Mouse (Mus musculus): ENCODE measurements at regions not wholly inside any gene's neighbourhood (a gene's known extent, or its start where the extent isn't known, plus 50 kb on each side); places are given as distances from the start of the nearest gene placed in this dataset.

DNA sequence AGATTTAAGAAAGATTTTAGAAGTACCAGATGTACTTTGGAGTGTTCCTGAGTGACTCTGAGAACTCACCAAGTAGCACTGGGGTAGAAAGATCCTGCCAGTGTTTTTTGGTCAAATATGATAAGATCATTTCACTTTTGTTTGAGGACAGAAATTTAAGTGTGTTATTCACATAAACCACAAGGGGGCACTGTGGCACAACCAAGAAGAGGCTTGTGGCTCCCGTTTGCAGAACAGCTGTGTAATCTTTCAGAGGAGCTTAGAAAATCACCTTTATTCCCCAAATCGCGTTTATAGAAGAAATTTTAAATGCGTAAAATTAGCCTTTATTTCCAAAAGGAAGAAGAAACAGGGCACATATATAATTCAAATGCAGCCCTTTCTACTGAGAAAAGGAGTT, 2308.7 kb downstream of the 4930444P10Rik start:
- Histone ChIP-seq H3K4me3 (ENCODE audit: low read depth, low read length) (no peak overlapping the region), H3K4me1 (replicated peaks; ENCODE audit: control insufficient read depth, insufficient read depth, low read length) (no peaks in the 10 kb centered on the region), H3K27me3 (replicated peaks; ENCODE audit: control insufficient read depth, insufficient read depth, low read length) (0 out of 2 replicates have a peak, but pooled peaks cover 3% of the 10 kb centered on the region), H3K9me3 (ENCODE audit: control insufficient read depth, low read length) (no peaks in the 10 kb centered on the region), H3K9ac (ENCODE audit: low read length) (no peak overlapping the region), H3K27ac (ENCODE audit: low read depth) (no peak overlapping the region), H3K4me2 (ENCODE audit: low read length) (no peak overlapping the region), H3K36me3 (ENCODE audit: control insufficient read depth, insufficient read depth, low read length) (no peaks in the 10 kb centered on the region)
- DNase-seq (ENCODE audit: low spot score): no peak
- WGBS: 10% methylated on average over 4 of the region's 4 CpGs
- no peak for ATAC-seq (replicated peaks; ENCODE audit: low FRiP score, low TSS enrichment, low read depth)

DNA sequence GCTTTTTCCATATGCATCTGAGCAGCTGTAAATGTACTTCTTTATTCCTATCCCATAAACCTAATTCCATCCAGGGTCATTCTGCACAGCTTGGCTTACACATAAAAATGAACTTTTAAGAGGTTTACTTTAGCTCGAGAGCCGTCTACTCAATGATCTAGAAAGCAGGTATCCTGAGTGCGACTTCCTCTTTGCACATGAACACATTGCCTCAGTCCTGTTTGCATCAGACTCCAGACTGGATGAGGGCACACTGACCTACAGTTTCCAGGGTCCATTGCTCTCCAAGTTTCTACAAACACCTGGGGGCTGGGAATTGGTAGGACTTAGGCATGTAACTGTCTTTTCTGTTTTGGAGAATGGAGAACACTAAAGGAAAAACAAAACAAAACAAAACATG, 2310.5 kb downstream of the 4930444P10Rik start:
- no peaks in the 10 kb centered on the region for H3K36me3 ChIP-seq (ENCODE audit: control insufficient read depth, insufficient read depth, low read length)
- no peak overlapping the region for H3K9ac ChIP-seq (ENCODE audit: low read length)
- no peak overlapping the region for H3K4me3 ChIP-seq (ENCODE audit: low read depth, low read length)
- WGBS: 68% methylated on average over 3 of the region's 3 CpGs
- H3K4me1 ChIP-seq (replicated peaks; ENCODE audit: control insufficient read depth, insufficient read depth, low read length): no peaks in the 10 kb centered on the region
- ATAC-seq (replicated peaks; ENCODE audit: low FRiP score, low TSS enrichment, low read depth) (no peak), DNase-seq (ENCODE audit: low spot score) (no peak)
- H3K9me3 ChIP-seq (ENCODE audit: control insufficient read depth, low read length): no peaks in the 10 kb centered on the region
- no peak overlapping the region for H3K27ac ChIP-seq (ENCODE audit: low read depth)
- H3K4me2 ChIP-seq (ENCODE audit: low read length): no peak overlapping the region
- 0 out of 2 replicates have a peak, but pooled peaks cover 3% of the 10 kb centered on the region for H3K27me3 ChIP-seq (replicated peaks; ENCODE audit: control insufficient read depth, insufficient read depth, low read length)

DNA sequence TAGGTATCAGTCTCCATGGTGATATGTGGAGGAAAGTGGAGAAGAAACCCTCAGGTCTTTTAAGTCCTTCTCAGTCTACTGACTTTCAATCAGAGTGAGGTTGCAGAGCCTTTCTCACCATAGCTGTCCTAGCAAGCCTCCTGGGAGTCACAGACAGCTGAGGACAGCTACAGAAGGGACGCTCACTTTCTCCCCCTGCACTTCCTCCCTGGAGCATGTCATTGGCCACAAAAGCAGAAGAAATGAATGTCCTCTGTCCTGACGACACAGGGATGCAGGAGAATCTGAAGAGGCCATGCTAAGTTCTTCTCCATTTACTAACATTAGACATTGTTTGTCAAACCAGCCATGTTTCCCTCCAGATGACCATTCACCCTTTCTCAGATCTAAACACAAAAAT, 2321.0 kb downstream of the 4930444P10Rik start:
- DNase-seq (ENCODE audit: low spot score): no peak
- H3K36me3 ChIP-seq (ENCODE audit: control insufficient read depth, insufficient read depth, low read length): no peaks in the 10 kb centered on the region
- H3K4me3 ChIP-seq (ENCODE audit: low read depth, low read length): no peak overlapping the region
- no peak for ATAC-seq (replicated peaks; ENCODE audit: low FRiP score, low TSS enrichment, low read depth)
- H3K9me3 ChIP-seq (ENCODE audit: control insufficient read depth, low read length): no peaks in the 10 kb centered on the region
- H3K4me2 ChIP-seq (ENCODE audit: low read length): peak overlapping the region; percentile 26
- H3K4me1 ChIP-seq (replicated peaks; ENCODE audit: control insufficient read depth, insufficient read depth, low read length): peaks cover 11% of the 10 kb centered on the region
- peak overlapping the region; percentile 87 for H3K27ac ChIP-seq (ENCODE audit: low read depth)
- no peak overlapping the region for H3K9ac ChIP-seq (ENCODE audit: low read length)
- WGBS: 40% methylated on average over 2 of the region's 2 CpGs
- H3K27me3 ChIP-seq (replicated peaks; ENCODE audit: control insufficient read depth, insufficient read depth, low read length): no peaks in the 10 kb centered on the region

DNA sequence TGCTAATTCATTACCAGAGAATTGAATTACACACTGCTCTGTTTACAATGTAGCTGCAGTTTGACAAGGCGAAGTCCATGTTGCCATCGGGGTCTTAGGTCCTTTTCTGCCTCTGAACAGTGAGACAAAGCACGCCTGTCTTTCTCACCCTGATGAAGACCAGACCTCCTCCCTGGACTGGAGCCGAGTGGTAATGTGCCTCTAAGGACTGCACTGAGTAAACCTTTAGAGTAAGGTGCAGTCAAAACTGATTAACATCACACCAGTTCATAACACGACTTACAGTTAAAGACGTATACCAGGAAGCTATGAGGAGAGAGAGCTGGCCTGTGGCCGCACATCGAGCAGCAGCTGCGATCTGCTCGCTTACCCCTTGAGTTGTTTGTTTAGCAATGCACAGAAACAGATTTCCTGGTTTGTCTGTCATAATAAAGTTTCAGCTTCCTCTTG, 2322.1 kb downstream of the 4930444P10Rik start:
- DNase-seq (ENCODE audit: low spot score) (peak; percentile 90), ATAC-seq (replicated peaks; ENCODE audit: low FRiP score, low TSS enrichment, low read depth) (peak; percentile 98)
- no peak overlapping the region for H3K4me3 ChIP-seq (ENCODE audit: low read depth, low read length)
- H3K27me3 ChIP-seq (replicated peaks; ENCODE audit: control insufficient read depth, insufficient read depth, low read length): no peaks in the 10 kb centered on the region
- peak overlapping the region; percentile 87 for H3K27ac ChIP-seq (ENCODE audit: low read depth)
- H3K4me1 ChIP-seq (replicated peaks; ENCODE audit: control insufficient read depth, insufficient read depth, low read length): peaks cover 11% of the 10 kb centered on the region
- H3K4me2 ChIP-seq (ENCODE audit: low read length): peak overlapping the region; percentile 26
- H3K9me3 ChIP-seq (ENCODE audit: control insufficient read depth, low read length): no peaks in the 10 kb centered on the region
- 15% methylated on average over 10 of the region's 10 CpGs for WGBS
- no peaks in the 10 kb centered on the region for H3K36me3 ChIP-seq (ENCODE audit: control insufficient read depth, insufficient read depth, low read length)
- H3K9ac ChIP-seq (ENCODE audit: low read length): no peak overlapping the region

DNA sequence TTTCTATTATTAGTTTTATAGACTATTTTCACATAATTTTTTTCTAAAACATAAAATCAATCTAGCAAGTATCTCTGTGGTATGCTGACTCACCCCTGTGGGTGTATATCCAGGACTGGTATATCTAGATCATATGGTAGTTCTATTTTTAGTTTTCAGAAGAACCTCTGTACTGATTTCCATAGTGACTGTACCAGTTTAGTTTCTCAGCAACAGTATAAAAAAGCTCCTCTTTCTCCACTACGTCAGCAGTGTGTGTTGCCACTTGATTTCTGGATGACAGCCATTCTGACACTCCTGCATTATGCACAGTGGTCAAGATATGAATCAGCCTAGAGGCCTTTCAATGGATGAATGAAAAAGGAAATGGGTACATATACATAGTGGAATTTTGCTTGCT, 2338.6 kb downstream of the A830018L16Rik start:
- Histone ChIP-seq H3K27ac (ENCODE audit: low read depth) (no peak overlapping the region), H3K9ac (ENCODE audit: low read length) (no peak overlapping the region), H3K4me3 (ENCODE audit: low read depth, low read length) (no peak overlapping the region), H3K27me3 (replicated peaks; ENCODE audit: control insufficient read depth, insufficient read depth, low read length) (no peaks in the 10 kb centered on the region), H3K36me3 (ENCODE audit: control insufficient read depth, insufficient read depth, low read length) (no peaks in the 10 kb centered on the region), H3K4me2 (ENCODE audit: low read length) (no peak overlapping the region), H3K9me3 (ENCODE audit: control insufficient read depth, low read length) (no peaks in the 10 kb centered on the region), H3K4me1 (replicated peaks; ENCODE audit: control insufficient read depth, insufficient read depth, low read length) (no peaks in the 10 kb centered on the region)
- 81% methylated on average over 1 of the region's 1 CpGs for WGBS
- ATAC-seq (replicated peaks; ENCODE audit: low FRiP score, low TSS enrichment, low read depth) (no peak), DNase-seq (ENCODE audit: low spot score) (no peak)

DNA sequence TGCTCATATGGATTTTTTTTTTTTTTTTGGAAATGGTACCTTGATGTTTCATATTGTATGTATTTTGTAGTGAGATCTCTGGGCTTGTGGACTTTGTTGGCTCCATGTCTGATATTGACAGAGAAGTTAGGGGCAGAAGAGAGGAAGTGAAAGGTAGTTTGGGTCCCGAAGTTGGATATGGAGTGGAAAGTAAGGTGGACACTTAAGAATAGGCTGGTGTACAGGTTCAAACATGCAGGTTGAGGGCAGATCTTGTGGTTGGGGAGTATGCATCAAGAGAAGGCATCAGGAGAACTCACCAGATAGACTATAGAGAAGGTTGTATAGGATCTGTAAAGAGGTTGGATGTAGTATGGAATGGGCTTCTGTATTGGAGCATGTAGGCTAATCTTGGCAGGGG, 2337.5 kb downstream of the A830018L16Rik start:
- no peaks in the 10 kb centered on the region for H3K27me3 ChIP-seq (replicated peaks; ENCODE audit: control insufficient read depth, insufficient read depth, low read length)
- DNase-seq (ENCODE audit: low spot score) (no peak), ATAC-seq (replicated peaks; ENCODE audit: low FRiP score, low TSS enrichment, low read depth) (no peak)
- H3K4me3 ChIP-seq (ENCODE audit: low read depth, low read length): no peak overlapping the region
- no peak overlapping the region for H3K4me2 ChIP-seq (ENCODE audit: low read length)
- WGBS: 85% methylated on average over 1 of the region's 1 CpGs
- H3K36me3 ChIP-seq (ENCODE audit: control insufficient read depth, insufficient read depth, low read length): no peaks in the 10 kb centered on the region
- no peak overlapping the region for H3K9ac ChIP-seq (ENCODE audit: low read length)
- H3K9me3 ChIP-seq (ENCODE audit: control insufficient read depth, low read length): no peaks in the 10 kb centered on the region
- no peak overlapping the region for H3K27ac ChIP-seq (ENCODE audit: low read depth)
- no peaks in the 10 kb centered on the region for H3K4me1 ChIP-seq (replicated peaks; ENCODE audit: control insufficient read depth, insufficient read depth, low read length)

All from intestine, embryonic 14.5 days (tissue).